Mouse (Mus musculus) layer of hippocampus, adult 2 months (tissue): Measurements from ENCODE around the gene Il21r. TPM values are rescaled to one million over a fixed set of nuclear protein-coding genes. Genes with fewer than 3 reads are reported as not detected.

Experiments
- DNase-seq, 2 experiments: peaks; one replicate each; pipeline ENCODE4 v3.0.0; 2022; ENCODE audit warnings: low spot score in 2 of 2
- H3K27ac ChIP-seq: fragments of 200-600 bp; 2 replicates; pipeline ENCODE4 v1.8.1; 2022
- H3K4me3 ChIP-seq: fragments of 200-600 bp; 2 replicates; pipeline ENCODE4 v1.8.1; 2022; ENCODE audit warnings: mild to moderate bottlenecking
- CTCF ChIP-seq: fragments of 200-600 bp; conservative IDR thresholded peaks from 2 replicates; pipeline ENCODE4 v1.8.1; 2022; ENCODE audit warnings: antibody characterized with exemption, mild to moderate bottlenecking, moderate library complexity
- long read RNA-seq, 2 experiments: library from polyadenylated mRNA; stranded (forward); transcript quantifications; one replicate each; pipeline ENCODE4 v2.0.0; 2021; ENCODE audit warnings: borderline mapping rate in 2 of 2
- total RNA-seq, 2 experiments: library from RNA; stranded (reverse); gene quantifications; 2 replicates each; pipeline ENCODE4 v1.2.3; 2021

The Il21r gene
- total RNA-seq, result under 1 TPM; 0.98 to 1.00 TPM
- long read RNA-seq, experiment 1, partial matches to known transcripts, result 0 of 1 reads
- long read RNA-seq, experiment 1, other reads (novel, unspliced or antisense), result 0 of 1 reads
- long read RNA-seq, experiment 2, partial matches to known transcripts, result 0 of 1 reads
- long read RNA-seq, experiment 2, other reads (novel, unspliced or antisense), result 0 of 1 reads

DNA sequence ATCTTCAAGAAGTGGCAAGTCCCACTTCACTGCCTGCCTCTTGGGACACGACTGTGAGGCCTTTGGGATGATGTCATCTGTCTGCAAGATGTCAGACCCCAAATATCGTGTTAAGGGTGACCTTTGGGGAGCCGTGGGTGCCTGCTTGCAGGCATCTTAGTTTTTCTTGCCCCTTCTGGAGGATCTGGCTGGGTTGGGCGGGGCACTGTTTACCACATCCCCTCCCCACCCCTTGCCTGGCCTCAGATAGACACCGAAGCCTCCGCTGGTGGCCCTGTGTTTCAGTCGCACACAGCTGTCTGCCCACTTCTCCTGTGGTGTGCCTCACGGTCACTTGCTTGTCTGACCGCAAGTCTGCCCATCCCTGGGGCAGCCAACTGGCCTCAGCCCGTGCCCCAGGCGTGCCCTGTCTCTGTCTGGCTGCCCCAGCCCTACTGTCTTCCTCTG lies at the start of gene Il21r:
TSS of gene Il21r (plus strand) at position 245 of the 447 bp plus-strand sequence.
- no peak for TF ChIP-seq CTCF
- Histone ChIP-seq H3K27ac (peak within 1 kb of the TSS; percentile 43; the same call in 1 of the 2 replicates), H3K4me3 (peak within 1 kb of the TSS; percentile 8; the same call in 1 of the 2 replicates)
- DNase-seq, result no peak

DNA sequence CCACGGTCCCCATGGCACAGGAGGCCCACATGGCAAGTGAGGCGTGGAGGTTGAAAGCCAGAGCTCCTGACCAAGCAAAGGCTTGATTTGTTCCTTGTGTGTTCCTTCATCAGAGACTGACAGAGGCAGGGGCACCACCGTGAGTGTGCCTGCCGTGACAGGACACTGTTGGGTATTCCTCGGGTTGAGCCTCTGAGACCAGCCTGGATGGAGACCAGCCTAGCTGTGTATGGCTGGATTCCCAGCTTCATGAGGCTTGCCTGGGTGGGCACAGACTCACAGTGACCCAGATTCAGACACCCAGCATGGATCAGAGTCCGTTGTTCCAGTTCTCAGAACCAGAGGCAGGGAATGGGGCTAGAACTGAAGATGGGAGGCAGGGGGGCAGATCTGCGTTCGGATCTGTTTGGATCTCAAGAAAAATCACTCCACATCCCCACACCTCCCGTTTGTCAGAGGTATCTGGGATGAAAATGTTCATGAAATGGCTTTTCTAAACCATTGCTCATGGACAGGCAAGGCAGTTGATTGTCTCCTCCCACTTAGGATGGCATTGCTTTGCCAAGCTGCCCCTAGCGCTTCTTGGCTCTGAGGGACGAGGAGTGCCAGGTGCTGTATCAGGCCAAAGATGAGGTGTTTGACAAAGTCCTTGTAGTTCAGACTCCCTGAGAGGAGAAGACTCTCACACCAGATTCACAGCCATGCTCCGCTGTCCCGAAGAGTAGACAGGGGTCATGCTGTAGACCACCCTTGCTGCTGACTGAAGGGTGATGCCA lies 49.4 kb upstream of the Il21r start:
- no peak overlapping the region for H3K4me3 ChIP-seq
- H3K27ac ChIP-seq, result no peak overlapping the region
- no peak for DNase-seq
- no peak for TF ChIP-seq CTCF

DNA sequence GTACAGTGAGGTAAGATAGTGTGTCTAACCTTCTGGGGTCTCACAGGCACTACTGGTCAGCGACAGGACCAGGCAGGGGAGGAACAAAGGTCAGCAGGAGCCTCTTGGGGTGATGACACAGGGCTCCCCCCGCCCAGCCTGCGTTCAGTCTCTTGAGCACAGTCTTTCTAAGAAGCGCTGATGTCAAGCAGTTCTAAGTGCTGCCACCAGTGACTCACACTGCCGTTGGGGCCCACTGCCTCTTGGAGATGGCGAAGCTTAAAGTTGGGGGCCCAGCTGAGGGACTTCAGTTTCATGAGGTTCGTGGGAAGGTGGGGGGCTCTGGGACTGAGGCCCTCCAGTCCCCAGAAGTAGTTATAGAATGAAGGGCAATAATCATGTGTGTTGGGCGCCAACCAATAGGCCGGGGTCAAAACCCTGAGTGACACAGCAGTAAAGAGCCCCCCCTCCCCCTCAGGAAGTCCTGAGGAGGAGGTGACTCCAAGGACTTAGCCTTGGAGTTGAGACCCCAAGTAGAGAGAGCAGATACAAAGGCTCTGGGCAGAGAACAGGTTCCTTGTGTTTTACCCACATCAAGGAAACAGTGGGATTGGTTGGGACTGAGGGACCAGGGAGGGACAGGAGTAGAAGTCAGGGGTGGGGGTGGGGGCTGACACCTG lies 48.6 kb upstream of the Il21r start:
- no peak overlapping the region for H3K4me3 ChIP-seq
- no peak for DNase-seq
- no peak overlapping the region for H3K27ac ChIP-seq
- no peak for TF ChIP-seq CTCF

DNA sequence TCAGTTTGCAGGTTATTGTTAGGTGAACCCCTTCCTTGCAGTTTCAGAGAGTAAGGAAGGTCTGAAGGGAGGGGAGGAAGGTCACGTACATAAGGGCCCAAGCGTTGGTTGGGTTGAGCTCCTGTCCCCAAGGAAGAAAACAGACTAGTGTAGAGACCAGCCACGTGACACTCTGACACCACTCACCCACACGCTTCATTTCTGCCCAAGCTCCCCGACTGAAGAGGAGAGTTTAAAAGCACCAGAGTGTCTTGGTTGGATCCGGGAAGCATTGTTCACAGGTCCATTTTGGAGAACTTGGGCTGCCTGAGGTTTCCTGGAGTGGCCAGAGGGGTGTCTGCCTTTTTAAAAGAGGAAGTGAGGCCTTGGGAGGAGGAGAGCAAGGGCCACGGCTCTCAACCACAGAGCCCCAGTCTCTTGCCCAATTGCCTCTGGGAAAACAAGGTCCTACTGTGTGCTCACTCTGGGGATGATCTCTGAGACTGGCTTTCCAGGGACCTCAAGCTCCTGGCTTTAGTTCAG lies 47.8 kb upstream of the Il21r start:
- Histone ChIP-seq H3K27ac (no peak overlapping the region), H3K4me3 (no peak overlapping the region)
- TF ChIP-seq CTCF, result no peak
- no peak for DNase-seq

DNA sequence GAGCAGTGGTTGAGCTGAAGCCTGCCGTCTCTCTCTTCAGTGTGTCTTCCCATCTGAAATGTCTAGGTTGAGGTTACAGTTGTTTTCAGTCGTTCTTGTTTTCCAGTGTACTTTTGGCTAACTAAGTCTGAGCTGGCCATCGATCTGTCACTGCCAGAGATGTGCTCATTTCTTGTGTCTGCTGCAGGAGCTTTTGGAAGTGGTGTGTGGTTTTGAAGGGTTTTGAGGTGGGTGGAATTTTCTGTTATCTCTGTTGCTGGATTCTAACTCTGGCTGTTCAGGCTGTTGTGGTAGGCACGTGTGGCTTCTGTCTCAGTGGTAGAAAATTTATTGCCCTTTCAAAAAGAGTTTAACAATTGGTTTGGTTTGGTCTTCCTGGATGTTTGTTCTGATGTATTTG lies 47.1 kb upstream of the Il21r start:
- Histone ChIP-seq H3K27ac (no peak overlapping the region), H3K4me3 (no peak overlapping the region)
- no peak for DNase-seq
- no peak for TF ChIP-seq CTCF

DNA sequence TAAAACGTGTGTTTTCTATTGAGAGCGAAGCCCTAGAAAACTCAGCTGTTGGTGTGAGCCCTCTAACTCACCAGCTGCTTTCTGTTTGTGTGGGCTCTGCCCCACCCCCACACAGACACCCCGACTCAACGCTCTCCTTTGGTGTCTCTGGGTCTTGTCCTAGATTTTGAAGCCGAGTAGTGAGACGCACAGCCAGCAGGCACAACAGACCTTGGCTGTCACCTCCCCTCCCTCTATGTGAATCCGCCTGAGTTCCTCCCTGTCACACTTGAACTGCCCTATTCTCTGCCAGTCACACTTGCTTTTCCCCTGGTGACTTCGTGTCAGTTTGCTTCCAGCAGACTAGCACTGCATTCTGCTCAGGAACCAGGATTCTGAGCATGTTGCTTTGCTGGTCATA lies 46.4 kb upstream of the Il21r start:
- H3K4me3 ChIP-seq, result no peak overlapping the region
- TF ChIP-seq CTCF, result no peak
- DNase-seq, result no peak

DNA sequence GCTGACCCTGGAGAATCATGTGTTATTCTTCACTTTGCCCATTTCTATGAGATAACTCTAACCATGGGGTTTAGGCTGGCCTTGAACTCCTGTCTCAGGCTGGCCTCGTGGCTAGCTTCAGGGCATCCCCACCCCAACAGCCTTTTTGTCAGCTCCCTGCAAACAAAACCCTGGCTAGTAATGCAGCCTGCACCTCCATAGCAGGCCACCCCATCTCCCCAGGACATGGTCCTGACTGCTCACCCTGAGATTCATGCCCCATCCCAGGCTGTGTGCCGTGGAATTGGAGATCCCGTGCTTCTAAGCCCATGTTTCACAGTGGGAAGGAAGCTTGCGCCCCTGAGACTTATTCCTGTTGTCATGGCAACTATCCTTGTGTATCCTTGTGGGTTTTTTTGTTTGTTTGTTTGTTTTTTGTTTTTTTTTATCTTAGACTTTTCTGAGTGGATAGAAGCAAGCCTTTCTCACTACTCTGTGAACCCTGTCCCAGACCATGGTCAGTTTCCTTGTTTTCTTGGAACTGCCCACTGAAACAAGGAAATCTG lies 44.8 kb upstream of the Il21r start:
- TF ChIP-seq CTCF, result no peak
- DNase-seq, result no peak
- Histone ChIP-seq H3K4me3 (no peak overlapping the region), H3K27ac (no peak overlapping the region)

More for the DNA sequence above, 46.4 kb upstream of the Il21r start:
- H3K27ac ChIP-seq, result no peak overlapping the region

DNA sequence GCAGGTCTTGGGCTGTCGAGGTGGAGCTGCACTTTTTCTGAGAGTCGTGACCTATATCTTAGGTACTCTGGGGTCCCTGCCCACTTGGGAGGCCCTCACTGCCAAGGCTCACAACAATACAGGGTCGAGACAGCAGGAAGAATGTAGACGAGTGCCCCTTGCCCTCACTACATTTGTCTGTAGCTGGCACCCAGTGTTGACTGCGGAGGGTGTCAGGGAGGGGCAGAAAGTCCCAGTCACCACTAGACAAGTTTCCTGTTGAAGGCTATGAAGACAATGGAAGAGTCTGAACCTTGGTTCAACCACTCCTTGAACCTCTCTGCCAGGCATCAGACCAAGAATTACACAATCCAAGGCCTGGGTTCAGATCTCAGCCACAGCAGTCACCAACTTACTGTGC lies 44.2 kb upstream of the Il21r start:
- Histone ChIP-seq H3K27ac (no peak overlapping the region), H3K4me3 (no peak overlapping the region)
- no peak for DNase-seq
- TF ChIP-seq CTCF, result no peak

DNA sequence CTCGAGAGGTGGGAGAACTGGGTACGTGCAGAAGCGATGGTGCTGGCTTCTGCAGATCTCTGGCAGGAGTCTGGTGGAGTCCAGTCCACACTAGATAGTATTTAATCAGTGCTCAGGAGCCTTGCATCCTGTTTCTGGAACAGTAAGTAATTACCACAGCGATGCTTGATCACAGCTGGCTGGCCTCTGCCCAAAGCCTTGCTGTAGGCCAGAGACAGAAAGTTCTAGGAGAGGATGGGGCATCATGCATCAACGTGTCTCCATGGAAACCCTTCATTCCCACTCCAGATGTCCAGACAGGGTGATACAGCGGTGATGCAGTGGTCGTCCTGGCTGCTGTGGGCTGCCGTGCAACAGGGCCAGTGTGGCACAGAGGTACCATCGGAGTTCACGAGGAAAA lies 43.7 kb upstream of the Il21r start:
- no peak for TF ChIP-seq CTCF
- no peak for DNase-seq

DNA sequence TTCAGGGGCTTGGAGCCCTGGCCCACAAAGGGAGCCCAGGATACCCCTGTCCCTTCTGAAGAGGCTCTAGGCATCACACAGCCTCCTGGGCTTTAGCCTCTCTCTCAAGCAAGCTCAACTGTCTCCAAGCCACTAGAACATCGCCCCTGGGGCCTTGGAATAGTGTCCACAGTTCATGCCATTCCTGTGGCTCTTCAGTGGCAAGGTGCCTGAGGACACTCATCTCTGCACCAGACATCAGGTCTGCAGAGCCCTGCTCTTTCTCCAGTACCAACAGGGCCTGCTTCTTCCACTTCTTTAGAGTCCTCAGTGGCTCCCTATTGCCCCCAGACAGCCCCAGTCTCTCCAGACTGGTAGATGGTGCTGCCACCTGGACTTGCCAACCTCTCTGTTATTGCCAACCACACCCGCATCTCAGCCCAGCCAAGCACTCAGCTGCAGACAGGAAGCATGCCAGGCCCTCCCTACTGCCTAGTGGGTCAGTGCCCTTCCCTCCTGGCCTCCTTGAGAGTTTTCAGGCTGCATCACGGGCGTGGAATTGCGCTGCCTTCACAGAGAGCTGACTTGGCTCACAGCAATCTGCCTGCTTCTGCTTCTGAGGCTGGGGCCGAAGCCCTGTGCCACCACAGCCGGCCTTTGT lies 43.0 kb upstream of the Il21r start:
- H3K27ac ChIP-seq, result no peak overlapping the region
- H3K4me3 ChIP-seq, result no peak overlapping the region
- DNase-seq, result no peak
- TF ChIP-seq CTCF, result no peak

More for the DNA sequence above, 43.7 kb upstream of the Il21r start:
- Histone ChIP-seq H3K27ac (no peak overlapping the region), H3K4me3 (no peak overlapping the region)

DNA sequence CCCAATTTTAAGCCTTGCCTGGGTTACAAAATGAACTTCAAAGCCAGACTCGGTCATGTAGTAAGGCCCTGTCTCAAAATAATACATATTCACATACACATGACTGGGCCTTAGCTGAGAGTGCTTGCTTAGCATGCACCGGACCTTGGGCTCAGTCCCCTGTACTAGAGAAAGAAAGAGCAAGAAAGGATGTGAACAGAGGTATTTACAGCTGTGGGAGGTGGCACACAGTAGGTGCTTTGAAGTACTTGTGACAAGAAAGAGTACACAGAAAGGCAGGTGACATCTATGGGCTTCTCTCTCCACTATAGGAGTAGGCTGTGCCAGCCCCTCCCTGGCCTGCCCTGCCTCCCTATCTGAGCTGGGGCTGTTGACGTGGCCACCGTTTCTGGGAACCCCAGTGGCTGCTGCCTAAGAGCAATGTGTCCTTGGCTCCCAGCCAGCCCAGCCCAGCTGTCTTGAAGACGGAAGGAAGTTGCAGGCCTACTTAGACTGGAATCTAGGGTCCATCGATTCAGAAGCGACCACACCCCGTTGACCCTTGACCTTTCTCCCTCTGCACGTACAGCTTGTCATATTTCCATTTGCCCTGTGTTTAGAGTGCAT lies 42.0 kb upstream of the Il21r start:
- no peak overlapping the region for H3K27ac ChIP-seq

DNA sequence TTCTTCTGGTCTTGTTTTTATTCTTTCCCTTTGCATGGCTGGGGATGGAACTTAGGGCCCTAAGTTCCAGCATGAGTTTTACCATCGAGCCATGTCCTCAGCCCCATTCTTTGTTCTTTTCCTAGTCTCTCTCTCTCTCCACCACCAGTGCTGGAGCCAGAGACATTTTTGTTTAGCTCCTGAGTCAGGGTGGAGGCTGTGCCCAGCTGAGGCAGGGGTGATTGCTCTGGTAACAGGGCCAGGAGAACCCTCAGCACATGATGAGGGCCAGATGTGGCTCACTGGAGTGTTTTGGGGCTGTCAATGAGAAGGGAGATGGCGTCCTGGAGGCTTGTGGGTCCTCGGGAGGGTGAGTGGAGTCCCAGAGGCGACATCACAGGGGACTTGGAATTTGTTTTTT lies 40.8 kb upstream of the Il21r start:
- no peak for TF ChIP-seq CTCF
- H3K27ac ChIP-seq, result no peak overlapping the region
- H3K4me3 ChIP-seq, result no peak overlapping the region
- DNase-seq, result no peak

More for the DNA sequence above, 42.0 kb upstream of the Il21r start:
- TF ChIP-seq CTCF, result no peak
- peak; percentile 23 to 38 for DNase-seq
- no peak overlapping the region for H3K4me3 ChIP-seq
